20 mouse cellular contexts compared by ENCODE assay signal in the genomic region with DNA sequence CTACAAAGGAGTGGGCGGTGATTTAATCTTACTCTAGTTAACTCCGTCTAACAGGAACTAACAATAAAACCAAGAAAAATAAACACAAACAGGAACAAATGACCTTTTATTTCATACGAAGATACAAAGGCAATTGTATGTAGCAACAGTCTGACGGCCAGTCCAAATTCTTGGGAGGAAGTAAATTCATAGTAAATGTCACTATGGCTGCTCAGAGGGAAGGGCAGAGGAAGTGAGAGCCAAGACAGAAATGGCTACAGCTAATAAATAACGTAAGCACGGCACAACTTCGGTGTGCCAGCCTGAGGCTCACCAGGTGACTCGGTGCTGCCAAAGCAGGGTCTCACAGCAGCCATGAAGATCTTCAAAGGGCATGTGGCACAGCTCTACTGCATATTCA.
"Had no signal": no experiment of that assay in that cellular context is flagged by ENCODE, and none has a peak within 500 bp of the region (broad histone marks: within the 10 kb centered on the region; RNA-seq: fewer than 3 reads in every experiment).

No protein-coding gene starts in this region.

- H3K9ac ChIP-seq: liver, embryonic 14.5 days; lung, embryonic 15.5 days; midbrain, embryonic 13.5 days had no signal

- H3K4me2 ChIP-seq: liver, embryonic 11.5 days; lung, embryonic 15.5 days; midbrain, embryonic 13.5 days had no signal

- H3K4me3 ChIP-seq: left cerebral cortex, adult 2 months; lung, embryonic 15.5 days; megakaryocyte, embryonic 14.5 days; midbrain, embryonic 10.5 days; midbrain, embryonic 13.5 days had no signal

- H3K9me3 ChIP-seq: lung, embryonic 15.5 days; megakaryocyte, embryonic 14.5 days; midbrain, embryonic 10.5 days; midbrain, embryonic 13.5 days had no signal

- ATAC-seq: intestine, postnatal 0 days; midbrain, embryonic 13.5 days; midbrain, embryonic 16.5 days had no signal

- H3K4me1 ChIP-seq: lung, embryonic 15.5 days; midbrain, embryonic 10.5 days; midbrain, embryonic 13.5 days had no signal

- DNase-seq: kidney, adult 2 months; kidney, postnatal 25 days; layer of hippocampus, postnatal 36 days; lung, adult 18-20 months; lung, postnatal 14 days; right cerebral cortex, postnatal 14 days; right cerebral cortex, postnatal 4 days; thymus, adult 18-20 months; thymus, postnatal 36 days had no signal

- H3K27me3 ChIP-seq: lung, embryonic 15.5 days; megakaryocyte, embryonic 14.5 days; midbrain, embryonic 13.5 days had no signal

- H3K27ac ChIP-seq: left cerebral cortex, adult 2 months; liver, embryonic 14.5 days; lung, embryonic 15.5 days; macrophage; midbrain, embryonic 10.5 days; midbrain, embryonic 13.5 days; stomach, postnatal 0 days had no signal
